Mouse (Mus musculus): ENCODE data around the gene Kif16b. TPM values are rescaled to one million over a fixed set of nuclear protein-coding genes. Genes with fewer than 3 reads are reported as not detected.

The Kif16b gene
- polyA plus RNA-seq, 1 experiment from 2014 or later, result 4.1 TPM

Other genes with a start within 250 kb of the Kif16b start
- 95.4 and 108 TPM in 2 replicates for gene Snrpb2, start 161.5 kb upstream of the Kif16b start, polyA plus RNA-seq (2015; fragmentation: Nextera tagmentation; extraction: Ambion mirVana)
- gene Otor, start 176.9 kb upstream of the Kif16b start, polyA plus RNA-seq (2015; fragmentation: Nextera tagmentation; extraction: Ambion mirVana), result 0.89 and 2.7 TPM in 2 replicates

Measured in forebrain, embryonic 13.5 days (tissue).